Mouse (Mus musculus) CH12.LX (cell line): ENCODE data around the gene 6430550D23Rik.

Experiments
- CTCF ChIP-seq, 2 experiments: IDR thresholded peaks in 1 of 2; conservative IDR thresholded peaks in 1 of 2; 2 replicates each; pipeline ENCODE4 v1.5.1; 2011 to 2012; ENCODE audit warnings: low read depth in 2 of 2, low read length in 2 of 2, improper control_type of control experiment in 1 of 2, inconsistent platforms in 1 of 2, mild to moderate bottlenecking in 1 of 2, moderate library complexity in 1 of 2
- ETS1 ChIP-seq: conservative IDR thresholded peaks from 2 replicates; pipeline ENCODE4 v1.6.1; 2012; ENCODE audit warnings: low read depth, mild to moderate bottlenecking, inconsistent platforms, low read length, improper control_type of control experiment, moderate library complexity
- GABPA ChIP-seq: IDR thresholded peaks from 2 replicates; pipeline ENCODE4 v1.6.1; 2012; ENCODE audit warnings: low read depth, low read length, improper control_type of control experiment, inconsistent platforms; ENCODE audit not compliant: insufficient replicate concordance
- MYC ChIP-seq: IDR thresholded peaks from 2 replicates; pipeline ENCODE4 v1.6.1; 2011; ENCODE audit warnings: low read depth, mild to moderate bottlenecking, improper control_type of control experiment, low read length
- NRF1 ChIP-seq: IDR thresholded peaks from 2 replicates; pipeline ENCODE4 v1.6.1; 2014; ENCODE audit warnings: low read depth, mild to moderate bottlenecking, inconsistent platforms, low read length, improper control_type of control experiment, moderate library complexity
- POLR2AphosphoS2 ChIP-seq: IDR thresholded peaks from 2 replicates; pipeline ENCODE4 v1.6.1; 2011; ENCODE audit warnings: low read depth, low read length, improper control_type of control experiment
- RCOR1 ChIP-seq: conservative IDR thresholded peaks from 2 replicates; pipeline ENCODE4 v1.6.1; 2012; ENCODE audit warnings: low read depth, mild to moderate bottlenecking, inconsistent platforms, low read length, improper control_type of control experiment
- SIN3A ChIP-seq: IDR thresholded peaks from 2 replicates; pipeline ENCODE4 v1.6.1; 2012; ENCODE audit warnings: low read length, improper control_type of control experiment, inconsistent platforms
- UBTF ChIP-seq: IDR thresholded peaks from 2 replicates; pipeline ENCODE4 v1.6.1; 2012; ENCODE audit warnings: low read depth, mild to moderate bottlenecking, inconsistent platforms, low read length, improper control_type of control experiment, moderate library complexity
- USF1 ChIP-seq: IDR thresholded peaks from 2 replicates; pipeline ENCODE4 v1.6.1; 2014; ENCODE audit warnings: low read depth, mild to moderate bottlenecking, inconsistent platforms, low read length, improper control_type of control experiment
- USF2 ChIP-seq: conservative IDR thresholded peaks from 2 replicates; pipeline ENCODE4 v1.6.1; 2011; ENCODE audit warnings: low read depth, low read length, improper control_type of control experiment

DNA sequence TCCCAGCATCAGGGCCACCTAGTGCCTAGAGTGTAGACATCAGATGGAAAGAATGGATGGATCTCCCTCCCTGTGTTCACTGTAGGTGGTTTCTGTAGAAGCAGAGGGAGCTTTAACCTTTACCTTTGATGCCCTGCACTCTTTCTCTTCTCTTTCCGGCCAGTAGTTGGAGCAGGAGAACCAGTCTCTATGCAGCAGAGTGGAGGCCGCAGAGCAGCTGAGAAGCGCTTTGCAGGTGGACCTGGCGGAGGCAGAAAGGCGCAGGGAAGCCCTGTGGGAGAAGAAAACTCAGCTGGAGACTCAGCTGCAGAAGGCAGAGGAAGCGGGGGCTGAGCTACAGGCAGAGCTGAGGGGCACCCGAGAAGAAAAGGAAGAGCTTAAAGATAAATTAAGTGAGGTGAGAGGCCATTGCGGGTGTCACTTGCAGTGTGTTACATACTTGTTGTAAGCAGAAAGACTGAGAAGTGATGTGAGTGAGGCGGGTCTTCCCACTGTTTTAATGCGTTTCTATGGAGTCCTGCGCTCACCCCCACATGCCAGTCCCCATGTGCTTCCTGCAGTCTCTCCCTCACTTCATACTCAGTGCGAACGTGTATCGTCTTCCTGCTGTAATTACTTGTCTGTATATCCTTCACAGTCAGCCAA lies 33.6 kb downstream of the 6430550D23Rik start:
- no peak for TF ChIP-seq RCOR1
- no peak for TF ChIP-seq USF1
- peak in 1 of 2 experiments; percentile 34; a peak in 1 of 4 replicates for TF ChIP-seq CTCF (conservative IDR thresholded peaks at IDR 0.05 in 1 of 2, IDR thresholded peaks at IDR 0.05 in 1 of 2; ENCODE audit: low read depth in 2 of 2, low read length in 2 of 2)
- no peak for TF ChIP-seq SIN3A
- TF ChIP-seq UBTF: no peak
- TF ChIP-seq MYC: no peak
- no peak for TF ChIP-seq ETS1
- TF ChIP-seq NRF1: no peak
- no peak for TF ChIP-seq GABPA
- no peak for TF ChIP-seq POLR2AphosphoS2
- no peak for TF ChIP-seq USF2
